Mouse (Mus musculus): ENCODE measurements around the gene Skint3.
"Not testable (repeated sequence)": the region's sequence is repeated elsewhere in the genome, so short reads cannot be mapped to it uniquely, and the experiment has no call there.

Skint3 gene

GRCm38 (mm10) chr4:112231945-112232344, at the start of gene Skint3:
Gene Skint3, plus strand, starts transcription at chr4:112232245.
- DNase-seq (ENCODE audit: low read depth, low spot score), result no peak

DNA sequence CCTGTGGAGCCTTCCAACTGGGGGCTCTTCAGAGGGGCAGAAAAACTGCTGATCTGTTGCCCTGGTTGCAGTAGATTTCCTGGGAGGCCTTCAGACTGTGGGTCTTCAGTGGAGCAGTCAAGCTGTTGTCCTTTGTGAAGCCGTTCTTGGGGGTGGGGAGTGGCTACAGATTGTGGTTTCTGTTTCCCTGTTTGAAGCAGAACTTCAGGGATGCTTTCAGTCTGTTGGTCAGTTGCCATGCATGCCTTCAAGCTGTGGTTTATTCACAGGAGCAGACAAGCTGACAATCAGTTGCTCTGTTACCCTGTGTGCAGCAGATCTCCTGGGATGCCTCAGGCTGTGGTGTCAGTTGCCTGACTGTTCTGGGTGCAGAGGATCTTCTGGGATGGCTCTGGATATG, 11.4 kb downstream of the Skint3 start:
- DNase-seq (ENCODE audit: low read depth, low spot score), result no peak

DNA sequence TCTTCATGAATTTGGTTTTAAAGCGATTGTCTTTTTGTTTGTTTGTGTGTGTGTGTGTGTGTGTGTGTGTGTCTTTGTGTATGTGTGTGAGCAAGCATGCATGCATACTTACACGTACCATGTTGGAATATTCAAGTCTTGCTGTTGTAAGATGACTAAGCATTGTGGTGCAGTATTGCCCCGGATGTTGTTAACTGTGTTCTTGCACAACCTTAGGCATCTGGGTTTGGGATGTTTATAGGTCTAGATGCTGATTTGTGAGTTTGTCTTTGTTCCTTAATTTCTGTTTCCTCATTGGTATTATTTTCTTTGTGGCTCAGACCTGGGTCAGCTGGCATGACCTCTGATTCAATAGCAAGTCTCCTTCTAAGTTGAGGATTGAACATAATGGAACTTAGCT, 11.9 kb downstream of the Skint3 start:
- no peak for DNase-seq (ENCODE audit: low read depth, low spot score)

DNA sequence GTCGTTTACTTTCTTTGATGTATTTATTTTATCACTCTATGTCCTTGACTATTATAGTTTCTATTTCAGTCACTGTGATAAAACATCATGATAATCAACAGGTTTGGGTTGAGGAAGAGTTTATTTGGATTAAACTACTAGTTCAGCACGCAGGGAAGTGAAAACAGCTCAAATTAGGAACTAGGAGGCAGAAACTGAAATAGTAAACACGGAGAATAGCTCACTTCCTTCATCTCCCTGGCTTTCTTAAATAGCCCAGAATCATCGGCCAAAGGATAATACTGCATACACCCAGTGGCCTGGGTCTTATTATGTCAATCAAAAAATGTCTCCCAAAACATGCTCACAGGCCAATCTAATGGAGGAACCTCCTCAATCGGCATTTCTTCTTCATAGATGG, 24.0 kb downstream of the Skint3 start:
- no peak for DNase-seq (ENCODE audit: low read depth, low spot score)

DNA sequence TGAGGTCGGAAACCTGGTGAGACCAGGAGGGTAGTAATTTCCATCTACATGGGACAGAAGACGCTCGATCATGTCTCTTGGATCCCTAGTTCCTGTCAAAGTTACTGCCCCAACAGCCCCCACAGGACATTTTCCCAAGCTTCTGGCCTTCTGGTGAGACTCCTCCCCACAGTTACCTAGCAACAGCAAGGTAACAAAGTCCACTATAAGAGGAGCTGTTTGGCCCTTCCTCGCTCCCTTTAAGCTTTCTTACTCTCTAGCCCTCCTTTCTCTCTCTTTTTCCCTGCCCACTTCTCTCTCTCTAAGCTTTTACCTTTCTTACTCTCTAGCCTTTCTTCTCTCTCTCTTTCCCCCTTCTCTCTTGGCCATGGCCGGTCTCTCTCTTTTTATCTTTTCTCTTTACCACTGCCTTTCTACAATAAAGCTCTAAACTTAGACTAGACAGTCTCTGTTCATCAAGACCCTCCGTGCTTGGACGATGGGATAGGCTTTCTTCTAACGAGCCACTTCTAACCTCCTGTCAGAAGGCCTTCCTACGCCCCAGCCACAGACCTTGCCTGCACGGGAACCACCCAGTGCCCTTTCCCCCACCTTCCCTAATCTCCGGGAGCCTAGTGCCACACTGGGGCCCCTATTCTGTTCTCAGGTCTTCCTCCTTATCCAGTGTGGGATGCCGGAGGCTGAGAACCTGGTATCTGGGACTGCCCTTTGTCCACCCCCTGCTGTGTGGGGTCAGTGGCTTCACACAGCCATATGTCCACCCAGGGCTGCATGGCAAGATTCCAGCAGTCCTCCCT, 55.3 kb downstream of the Skint3 start:
- DNase-seq (ENCODE audit: low read depth, low spot score), result peak; percentile 3

GRCm38 (mm10) chr4:112288396-112288795, 56.4 kb downstream of the Skint3 start:
- no peak for DNase-seq (ENCODE audit: low read depth, low spot score)

DNA sequence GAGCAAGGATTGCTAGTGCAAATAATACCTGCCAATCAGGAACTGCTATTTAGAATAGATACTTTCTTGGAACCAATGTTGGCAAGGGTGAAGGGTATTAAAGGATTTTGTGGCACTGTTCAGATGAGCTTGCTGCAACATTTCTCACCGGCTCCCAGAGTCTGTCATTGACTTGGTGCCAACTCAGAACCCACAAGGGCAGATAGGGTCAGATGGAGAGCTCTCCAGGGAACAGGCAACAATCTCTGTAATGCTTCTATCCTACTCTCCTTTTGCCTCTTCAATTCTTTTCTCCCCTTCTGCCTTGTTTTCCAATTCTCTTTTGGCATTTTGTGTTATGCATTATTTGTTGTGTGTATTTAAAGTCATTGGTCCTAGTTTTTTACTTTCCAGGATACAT, 70.3 kb downstream of the Skint3 start:
- DNase-seq (ENCODE audit: low read depth, low spot score), result no peak

DNA sequence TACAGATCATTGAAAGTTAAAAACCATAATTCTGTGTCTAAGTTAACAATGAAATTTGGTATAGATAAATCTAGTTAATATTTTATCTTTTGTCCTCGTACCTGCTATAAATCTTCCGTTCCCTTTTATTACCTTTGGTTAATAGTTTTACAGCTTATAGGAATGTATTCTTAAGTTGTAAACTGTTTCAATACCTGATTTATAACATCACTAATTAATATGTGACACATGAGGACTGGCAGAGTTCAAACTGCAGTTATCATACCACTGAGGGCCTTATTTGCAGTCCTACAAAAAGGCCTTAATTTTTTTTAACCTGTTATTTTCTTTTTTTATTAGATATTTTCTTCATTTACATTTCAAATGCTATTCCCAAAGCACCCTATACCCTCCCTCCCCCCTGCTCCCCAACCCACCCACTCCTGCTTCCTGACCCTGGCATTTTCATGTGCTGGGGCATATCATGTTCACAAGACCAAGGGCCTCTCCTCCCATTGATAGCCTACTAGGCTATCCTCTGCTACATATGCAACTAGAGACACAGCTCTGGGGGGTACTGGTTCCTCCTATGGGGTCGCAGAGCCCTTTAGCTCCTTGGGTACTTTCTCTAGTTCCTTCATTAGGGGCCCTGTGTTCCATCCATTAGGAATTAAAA, 70.9 kb downstream of the Skint3 start:
- no peak for DNase-seq (ENCODE audit: low read depth, low spot score)

- DNase-seq (ENCODE audit: low read depth, low spot score), result not testable (repeated sequence)
Observed at GRCm38 (mm10) chr4:112349111-112349510, 117.1 kb downstream of the Skint3 start.

Measured in CD4-positive helper T cell, adult 2 months (primary cell).